Mouse (Mus musculus): Measurements from ENCODE around the gene Cd37. TPM values are rescaled to one million over a fixed set of nuclear protein-coding genes. Genes with fewer than 3 reads are reported as not detected.

Cd37 gene
- polyA plus RNA-seq, 1 experiment from 2014 or later, result 10.3 TPM

DNA sequence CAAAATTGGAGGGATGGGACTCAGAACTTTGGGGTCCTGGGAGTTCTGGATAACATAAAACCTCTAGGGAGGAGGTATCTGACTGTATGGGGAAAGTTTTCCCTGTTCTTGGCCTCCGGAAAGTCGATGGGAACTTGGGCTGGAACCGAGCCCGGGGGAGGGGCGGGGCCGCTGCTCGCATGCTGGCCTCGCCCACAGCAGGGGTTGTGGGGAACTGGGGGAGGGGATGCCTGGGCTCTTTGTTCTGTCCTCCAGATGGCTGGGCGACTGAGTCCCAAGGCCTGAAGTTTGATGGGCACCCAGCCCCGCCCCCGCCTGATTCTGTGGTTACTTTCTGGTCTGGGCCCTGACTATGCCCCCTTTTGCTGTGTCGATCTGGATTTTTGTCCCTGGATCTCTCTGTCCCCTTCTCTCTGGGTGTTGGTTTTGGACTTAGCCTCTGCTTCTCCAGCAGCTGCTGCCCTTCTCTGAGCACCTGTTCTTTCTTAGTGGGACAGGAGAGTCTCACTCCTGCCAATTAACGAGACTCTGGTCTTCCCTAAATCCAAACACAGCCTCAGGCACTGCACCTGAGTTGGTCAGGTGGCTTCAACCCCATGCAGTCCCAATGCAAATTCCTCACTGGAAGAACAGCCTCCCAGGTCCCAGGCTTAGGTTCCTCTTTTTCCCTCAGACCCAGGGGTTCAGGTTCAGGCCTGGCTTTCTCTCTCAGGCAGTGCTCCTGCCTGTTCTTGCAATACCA lies 22.3 kb downstream of the Cd37 start:
- peaks cover 44% of the 10 kb centered on the region for H3K27me3 ChIP-seq
- peak overlapping the region; percentile 60 for H3K9ac ChIP-seq

DNA sequence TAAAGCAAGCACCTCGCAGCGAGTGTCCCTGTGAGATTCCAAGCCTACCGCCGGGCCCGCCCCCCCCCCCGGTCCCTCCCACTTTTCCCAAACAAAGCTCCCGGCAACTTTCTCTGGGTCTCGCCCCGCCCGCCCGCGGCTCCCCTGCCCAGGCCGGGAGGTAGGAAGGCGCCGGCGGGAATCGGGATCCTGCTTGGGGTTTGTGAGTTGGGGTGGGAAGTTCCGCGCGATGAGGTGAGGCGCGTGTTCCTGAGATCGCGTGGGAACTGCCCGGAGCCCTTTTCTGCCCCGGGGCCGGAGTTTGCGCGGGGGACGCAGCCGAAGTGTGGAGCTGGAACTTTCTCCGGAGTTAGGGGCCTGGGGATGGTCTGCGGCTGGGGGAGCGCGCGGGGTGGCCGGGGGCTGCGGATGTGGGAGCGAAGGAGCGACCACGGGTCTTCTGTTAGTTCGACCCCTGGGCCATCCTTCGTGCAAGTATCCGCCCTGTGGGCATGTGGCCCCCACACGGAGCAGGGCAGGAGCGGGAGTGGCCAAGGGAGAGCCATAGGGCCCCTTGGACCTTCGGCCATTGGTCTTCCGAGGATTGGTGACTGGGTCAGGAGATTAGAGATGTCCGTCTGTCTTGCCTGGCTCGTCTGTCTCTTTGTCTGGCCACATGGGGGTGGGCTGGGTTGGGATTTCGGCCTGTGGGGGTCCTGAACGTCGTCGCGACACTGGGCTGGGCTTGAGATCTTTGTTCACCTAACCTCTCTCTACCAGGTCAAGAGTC lies 23.1 kb downstream of the Cd37 start, which contains the start of gene Tead2:
TSS of gene Tead2 (plus strand) at position 81 of the 769 bp plus-strand sequence.
- H3K4me1 ChIP-seq (replicated peaks), result peaks cover 35% of the 10 kb centered on the region
- H3K4me2 ChIP-seq, result peak within 1 kb of the TSS; percentile 64
- H3K4me3 ChIP-seq (replicated peaks), result peak within 1 kb of the TSS; percentile 55
- H3K36me3 ChIP-seq, result peaks cover 8% of the 10 kb centered on the region
- H3K27me3 ChIP-seq, result peaks cover 48% of the 10 kb centered on the region
- no peaks in the 10 kb centered on the region for H3K9me3 ChIP-seq (replicated peaks)
- DNase-seq, result no peak
- H3K27ac ChIP-seq, result peak within 1 kb of the TSS; percentile 34; the same call in 1 of the 2 replicates
- peak; percentile 21; the same call in 1 of the 2 replicates for ATAC-seq (ENCODE audit: low read depth)
- H3K9ac ChIP-seq, result peak within 1 kb of the TSS; percentile 60
- 3% methylated on average over 55 of the region's 55 CpGs for WGBS (ENCODE audit: insufficient replicate concordance)

More for the DNA sequence above, 22.3 kb downstream of the Cd37 start:
- ATAC-seq (ENCODE audit: low read depth) (peak; percentile 9; the same call in 1 of the 2 replicates), DNase-seq (no peak)
- WGBS (ENCODE audit: insufficient replicate concordance), result 7% methylated on average over 13 of the region's 13 CpGs
- Histone ChIP-seq H3K4me2 (peak overlapping the region; percentile 64), H3K4me3 (replicated peaks) (peak overlapping the region; percentile 55), H3K9me3 (replicated peaks) (no peaks in the 10 kb centered on the region), H3K36me3 (peaks cover 8% of the 10 kb centered on the region), H3K4me1 (replicated peaks) (peaks cover 27% of the 10 kb centered on the region), H3K27ac (peak overlapping the region; percentile 34; the same call in 1 of the 2 replicates)

DNA sequence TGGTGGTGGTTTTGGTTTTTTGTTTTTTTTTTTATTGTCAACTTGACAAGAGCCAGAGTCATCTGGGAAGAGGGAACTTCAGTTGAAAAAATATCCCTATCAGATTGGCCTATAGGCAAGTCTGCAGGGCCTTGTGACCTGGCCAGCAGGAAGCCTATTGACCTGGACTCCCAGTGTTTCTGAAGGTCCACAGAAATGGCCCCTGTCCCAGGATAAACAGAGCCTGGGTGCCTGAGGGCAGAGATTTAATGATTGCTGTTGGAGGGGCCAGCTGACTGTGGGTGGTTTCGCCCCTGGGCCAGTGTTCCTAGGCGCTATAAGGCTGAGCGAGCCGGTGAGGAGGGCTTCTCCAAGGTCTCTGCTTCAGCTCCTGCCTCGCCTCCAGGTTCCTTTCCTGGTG lies 25.2 kb downstream of the Cd37 start:
- H3K27ac ChIP-seq, result no peak overlapping the region
- no peak overlapping the region for H3K9ac ChIP-seq
- no peaks in the 10 kb centered on the region for H3K9me3 ChIP-seq (replicated peaks)
- no peaks in the 10 kb centered on the region for H3K36me3 ChIP-seq
- ATAC-seq (ENCODE audit: low read depth) (no peak), DNase-seq (no peak)
- peaks cover 63% of the 10 kb centered on the region for H3K27me3 ChIP-seq
- no peak overlapping the region for H3K4me3 ChIP-seq (replicated peaks)
- no peak overlapping the region for H3K4me2 ChIP-seq
- peaks cover 35% of the 10 kb centered on the region for H3K4me1 ChIP-seq (replicated peaks)
- 74% methylated on average over 5 of the region's 5 CpGs for WGBS (ENCODE audit: insufficient replicate concordance)

DNA sequence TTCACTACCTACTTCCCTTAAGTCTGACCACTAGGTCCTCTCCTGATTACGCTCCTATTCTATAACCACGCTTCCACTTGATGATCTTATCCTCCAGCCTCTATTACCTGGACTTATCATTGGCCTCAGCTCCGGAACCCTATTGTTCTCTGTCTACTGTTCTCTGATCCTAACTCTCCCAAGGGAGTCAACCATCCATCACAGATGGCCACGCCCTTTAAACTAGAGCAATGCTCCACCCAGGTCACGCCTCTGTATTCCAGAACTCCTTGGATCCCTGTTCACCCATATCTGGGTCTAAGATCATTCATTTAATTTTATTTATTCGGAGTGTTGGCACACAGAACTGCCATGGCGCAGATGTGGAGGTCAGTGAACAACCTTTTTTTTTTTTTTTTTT lies 26.6 kb downstream of the Cd37 start:
- 56% methylated on average over 7 of the region's 7 CpGs for WGBS (ENCODE audit: insufficient replicate concordance)
- no peak for ATAC-seq (ENCODE audit: low read depth)
- Histone ChIP-seq H3K36me3 (no peaks in the 10 kb centered on the region), H3K9ac (no peak overlapping the region), H3K4me1 (replicated peaks) (peaks cover 35% of the 10 kb centered on the region), H3K9me3 (replicated peaks) (no peaks in the 10 kb centered on the region), H3K27ac (no peak overlapping the region), H3K4me2 (peak overlapping the region; percentile 69), H3K4me3 (replicated peaks) (no peak overlapping the region), H3K27me3 (peaks cover 63% of the 10 kb centered on the region)
- DNase-seq, result no peak

DNA sequence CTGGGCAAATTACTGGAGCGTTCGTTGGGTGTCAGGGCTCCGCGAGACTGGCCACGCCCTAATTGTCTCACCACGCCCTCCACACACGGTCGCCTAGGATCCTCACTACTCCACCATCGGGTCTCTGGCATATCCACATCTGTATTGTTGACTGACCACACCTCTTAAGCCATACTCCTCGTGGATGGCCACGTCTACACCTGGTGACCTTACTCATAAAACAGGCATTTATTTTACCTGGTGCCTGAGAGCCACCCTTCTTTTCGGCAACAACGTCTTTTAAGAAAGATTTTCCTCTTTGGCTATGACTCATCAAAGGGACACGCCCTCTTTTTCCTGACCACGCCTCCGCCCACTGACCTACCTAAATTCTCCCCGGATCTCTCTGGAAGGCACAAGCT lies 27.1 kb downstream of the Cd37 start, which contains the start of gene Dkkl1:
TSS of gene Dkkl1 (minus strand) at position 297 of the 401 bp plus-strand sequence.
- ATAC-seq (ENCODE audit: low read depth), result peak; percentile 61
- Histone ChIP-seq H3K27ac (no peak within 1 kb of the TSS), H3K4me2 (peak within 1 kb of the TSS; percentile 69), H3K4me1 (replicated peaks) (peaks cover 32% of the 10 kb centered on the region), H3K27me3 (peaks cover 57% of the 10 kb centered on the region), H3K9ac (peak within 1 kb of the TSS; percentile 50), H3K4me3 (replicated peaks) (peak within 1 kb of the TSS; percentile 40), H3K9me3 (replicated peaks) (no peaks in the 10 kb centered on the region), H3K36me3 (no peaks in the 10 kb centered on the region)
- 2% methylated on average over 17 of the region's 17 CpGs for WGBS (ENCODE audit: insufficient replicate concordance)
- peak; percentile 60 for DNase-seq

DNA sequence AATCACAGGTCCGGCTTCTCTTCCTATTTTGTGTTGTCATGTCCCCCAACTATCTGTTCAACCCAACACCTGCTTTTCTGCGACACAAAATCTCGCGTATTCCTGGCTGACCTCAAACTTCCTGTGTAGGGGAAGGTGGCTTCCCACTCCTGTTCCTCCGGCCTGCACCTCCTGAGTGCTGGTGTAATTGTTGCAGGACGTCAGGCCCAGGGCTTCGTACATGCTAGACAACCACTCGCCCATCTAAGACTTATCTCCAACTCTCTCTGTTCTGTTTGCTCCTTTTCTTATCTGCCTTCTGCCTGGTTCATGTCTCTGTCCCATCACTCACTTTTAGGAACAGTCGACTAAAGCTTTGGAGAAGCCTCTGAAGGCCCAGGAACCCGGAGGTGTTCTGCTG lies 27.8 kb downstream of the Cd37 start:
- 9% methylated on average over 10 of the region's 10 CpGs for WGBS (ENCODE audit: insufficient replicate concordance)
- peak overlapping the region; percentile 69 for H3K4me2 ChIP-seq

DNA sequence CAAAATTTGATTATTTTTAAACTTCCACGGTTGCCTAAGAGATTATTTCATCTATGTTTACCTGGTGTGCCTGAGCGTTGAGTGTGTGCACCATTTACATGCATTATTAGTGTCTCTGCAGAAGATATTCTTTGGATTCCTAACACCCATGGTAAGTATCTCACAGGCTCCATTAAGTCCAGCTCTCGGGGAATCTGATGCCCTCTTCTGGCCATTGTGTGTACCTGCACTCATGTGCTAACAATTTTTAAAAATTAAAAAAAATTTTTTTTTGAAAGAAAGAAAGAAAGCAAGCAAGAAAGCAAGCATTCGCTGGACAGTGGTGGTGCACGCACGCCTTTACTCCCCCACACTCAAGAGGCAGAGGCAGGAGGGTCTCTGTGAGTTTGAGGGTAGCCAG lies 30.7 kb downstream of the Cd37 start:
- 67% methylated on average over 6 of the region's 6 CpGs for WGBS (ENCODE audit: insufficient replicate concordance)
- no peaks in the 10 kb centered on the region for H3K9me3 ChIP-seq (replicated peaks)
- no peaks in the 10 kb centered on the region for H3K36me3 ChIP-seq
- H3K4me2 ChIP-seq, result no peak overlapping the region
- ATAC-seq (ENCODE audit: low read depth) (no peak), DNase-seq (no peak)
- H3K27ac ChIP-seq, result no peak overlapping the region
- H3K27me3 ChIP-seq, result peaks cover 25% of the 10 kb centered on the region
- H3K9ac ChIP-seq, result no peak overlapping the region
- peaks cover 31% of the 10 kb centered on the region for H3K4me1 ChIP-seq (replicated peaks)
- no peak overlapping the region for H3K4me3 ChIP-seq (replicated peaks)

More for the DNA sequence above, 27.8 kb downstream of the Cd37 start:
- peaks cover 25% of the 10 kb centered on the region for H3K4me1 ChIP-seq (replicated peaks)
- H3K36me3 ChIP-seq, result no peaks in the 10 kb centered on the region
- no peaks in the 10 kb centered on the region for H3K9me3 ChIP-seq (replicated peaks)
- H3K27ac ChIP-seq, result no peak overlapping the region
- peak overlapping the region; percentile 40 for H3K4me3 ChIP-seq (replicated peaks)
- peaks cover 50% of the 10 kb centered on the region for H3K27me3 ChIP-seq
- ATAC-seq (ENCODE audit: low read depth) (peak; percentile 33; the same call in 1 of the 2 replicates), DNase-seq (no peak)
- peak overlapping the region; percentile 50 for H3K9ac ChIP-seq

DNA sequence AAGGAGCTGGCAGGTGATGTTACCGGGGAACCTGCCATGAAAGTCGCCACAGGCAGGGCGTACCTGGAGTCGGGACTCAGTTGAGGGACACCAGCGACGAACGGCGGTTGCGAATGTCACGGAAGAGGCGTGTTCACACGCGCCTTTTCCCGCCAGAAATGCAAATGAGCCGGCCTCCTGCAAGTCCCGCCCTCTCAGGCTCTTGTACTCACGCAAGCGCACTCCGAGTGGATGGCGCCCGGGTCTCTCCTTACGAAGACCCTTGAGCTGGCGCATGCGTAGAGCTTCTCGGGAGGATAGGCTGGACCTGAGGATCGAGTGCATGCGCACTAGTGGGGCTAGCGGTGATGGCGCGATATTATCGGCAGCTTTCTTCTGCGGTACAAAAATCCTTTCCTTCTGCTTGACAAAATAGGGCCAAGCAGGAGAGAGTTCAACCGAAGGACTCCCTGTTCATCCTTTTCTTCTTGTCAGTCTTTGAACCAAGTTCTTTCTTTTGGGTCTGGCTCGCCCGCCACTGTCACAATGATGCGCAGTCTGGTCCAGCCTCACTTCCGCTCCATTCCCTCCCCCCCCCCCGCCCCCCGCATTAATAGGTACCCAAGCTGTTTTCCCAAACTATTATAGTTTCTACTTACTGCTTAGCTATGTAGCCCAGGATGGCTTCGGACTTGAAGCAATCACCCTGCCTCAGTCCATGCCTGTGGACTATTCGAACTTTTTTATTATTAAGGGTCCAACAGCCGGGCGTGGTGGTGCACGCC lies 34.4 kb downstream of the Cd37 start, which contains the start of gene Ccdc155:
TSS of gene Ccdc155 (minus strand) at position 513 of the 764 bp plus-strand sequence.
- 6% methylated on average over 44 of the region's 44 CpGs for WGBS (ENCODE audit: insufficient replicate concordance)
- Histone ChIP-seq H3K36me3 (no peaks in the 10 kb centered on the region), H3K27ac (no peak within 1 kb of the TSS), H3K9me3 (replicated peaks) (no peaks in the 10 kb centered on the region), H3K4me2 (peak within 1 kb of the TSS; percentile 74), H3K9ac (peak within 1 kb of the TSS; percentile 26; the same call in 1 of the 2 replicates), H3K27me3 (peaks cover 12% of the 10 kb centered on the region; the same call in 1 of the 2 replicates), H3K4me3 (replicated peaks) (peak within 1 kb of the TSS; percentile 56), H3K4me1 (replicated peaks) (peaks cover 16% of the 10 kb centered on the region)
- ATAC-seq (ENCODE audit: low read depth), result peak; percentile 92
- peak; percentile 85 for DNase-seq

DNA sequence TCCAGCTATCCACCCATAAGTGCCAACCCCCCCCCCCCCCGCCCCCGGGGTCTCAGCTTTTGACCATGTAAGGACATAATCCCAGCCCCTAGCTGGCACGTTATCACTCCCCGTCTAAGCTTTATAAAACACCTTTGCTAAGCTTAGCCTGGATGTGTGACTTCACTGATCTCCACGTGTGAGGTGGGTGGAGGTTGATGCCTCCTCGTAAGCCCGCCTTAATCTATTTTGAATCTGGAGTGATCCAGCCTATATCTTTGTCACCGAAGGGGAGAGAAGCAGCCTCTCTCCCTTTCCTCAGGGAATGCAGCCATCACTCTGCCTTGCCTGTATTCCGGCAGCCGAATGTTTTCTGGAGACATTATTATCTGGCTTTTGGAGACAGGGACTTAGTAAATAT lies 36.3 kb downstream of the Cd37 start:
- peaks cover 21% of the 10 kb centered on the region for H3K27me3 ChIP-seq
- DNase-seq, result no peak
- H3K27ac ChIP-seq, result no peak overlapping the region
- H3K4me2 ChIP-seq, result no peak overlapping the region
- no peaks in the 10 kb centered on the region for H3K9me3 ChIP-seq (replicated peaks)
- no peaks in the 10 kb centered on the region for H3K36me3 ChIP-seq
- peaks cover 16% of the 10 kb centered on the region for H3K4me1 ChIP-seq (replicated peaks)
- 52% methylated on average over 10 of the region's 10 CpGs for WGBS (ENCODE audit: insufficient replicate concordance)
- no peak overlapping the region for H3K4me3 ChIP-seq (replicated peaks)
- ATAC-seq (ENCODE audit: low read depth), result no peak
- no peak overlapping the region for H3K9ac ChIP-seq

DNA sequence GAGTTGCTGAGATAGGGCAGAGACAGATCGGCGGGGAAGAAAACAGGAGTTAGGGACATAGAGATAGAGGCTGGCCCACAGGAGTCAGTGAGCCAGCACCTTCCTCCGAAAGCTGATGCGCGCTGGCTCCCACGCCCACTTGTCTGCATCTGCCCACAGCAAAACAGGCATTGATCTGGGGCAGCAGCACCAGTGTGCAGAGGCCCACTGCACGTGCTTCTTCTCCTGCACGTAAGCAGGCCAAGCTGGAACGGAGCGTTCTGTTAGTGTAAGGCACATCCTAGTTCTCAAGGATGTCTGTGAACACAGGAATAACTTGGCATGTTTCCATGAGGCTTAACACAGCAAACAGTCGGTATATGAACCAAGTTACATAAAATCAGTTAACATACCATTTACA lies 40.0 kb downstream of the Cd37 start:
- Histone ChIP-seq H3K36me3 (no peaks in the 10 kb centered on the region), H3K9me3 (replicated peaks) (no peaks in the 10 kb centered on the region), H3K27ac (no peak overlapping the region), H3K4me2 (no peak overlapping the region), H3K4me3 (replicated peaks) (no peak overlapping the region), H3K27me3 (peaks cover 43% of the 10 kb centered on the region), H3K9ac (no peak overlapping the region), H3K4me1 (replicated peaks) (peaks cover 1% of the 10 kb centered on the region)
- DNase-seq, result no peak
- no peak for ATAC-seq (ENCODE audit: low read depth)
- WGBS (ENCODE audit: insufficient replicate concordance), result 70% methylated on average over 11 of the region's 11 CpGs

DNA sequence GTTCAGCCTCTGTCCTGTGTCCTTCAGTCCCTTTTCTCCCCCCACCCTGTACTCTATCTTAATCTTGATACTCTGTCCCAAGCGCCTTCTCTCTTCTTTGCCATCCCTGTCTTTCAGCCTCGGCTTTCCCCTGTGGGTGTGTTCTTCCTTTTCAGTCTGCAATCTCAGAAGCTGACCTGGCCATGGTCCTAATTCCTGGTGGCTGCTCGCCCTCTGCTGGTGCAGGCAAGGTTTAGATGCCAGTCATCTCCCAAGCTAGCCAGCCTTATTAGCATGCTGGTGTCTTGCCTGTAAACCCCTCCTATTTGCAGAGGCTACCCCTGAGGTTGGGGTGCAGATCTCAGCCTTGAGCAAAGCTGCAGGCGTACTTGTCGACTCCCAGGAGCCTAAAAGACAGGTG lies 40.5 kb downstream of the Cd37 start:
- Histone ChIP-seq H3K27ac (no peak overlapping the region), H3K4me1 (replicated peaks) (no peaks in the 10 kb centered on the region), H3K9me3 (replicated peaks) (no peaks in the 10 kb centered on the region), H3K4me3 (replicated peaks) (no peak overlapping the region), H3K27me3 (peaks cover 48% of the 10 kb centered on the region), H3K4me2 (no peak overlapping the region), H3K36me3 (no peaks in the 10 kb centered on the region), H3K9ac (no peak overlapping the region)
- ATAC-seq (ENCODE audit: low read depth), result no peak
- DNase-seq, result no peak
- 13% methylated on average over 5 of the region's 5 CpGs for WGBS (ENCODE audit: insufficient replicate concordance)

All from liver, embryonic 13.5 days (tissue).